Comparison of ENCODE assay signal across 8 mouse cellular contexts in genomic region chr8:123478456-123479218, GRCm38 (mm10). TPM values are rescaled to one million over a fixed set of nuclear protein-coding genes. Genes with fewer than 3 reads are reported as not detected.
DNase-seq lines count a peak whose midpoint lies in the region; ATAC-seq and TF ChIP-seq lines count a peak whose summit lies in the region.

No protein-coding gene starts in this region.

- intact Hi-C loops in gastrocnemius, adult 2 months (cut with DNase I), result no loop called here
- intact Hi-C loops in gastrocnemius, postnatal 36 days (cut with DNase I), result no loop called here

- H3K9ac ChIP-seq in hindbrain, embryonic 15.5 days, result peak overlapping the region; percentile 87
- peak overlapping the region; percentile 92 for H3K9ac ChIP-seq in stomach, embryonic 16.5 days (ENCODE audit: low read length)

- no peak for TF ChIP-seq CTCF in gastrocnemius, adult 2 months (IDR thresholded peaks at IDR 0.05)

- H3K36me3 ChIP-seq in hindbrain, embryonic 15.5 days, result peaks cover 32% of the 10 kb centered on the region
- peaks cover 22% of the 10 kb centered on the region; the same call in 1 of the 2 replicates for H3K36me3 ChIP-seq in macrophage (ENCODE audit: inconsistent target)
- H3K36me3 ChIP-seq in stomach, embryonic 16.5 days (ENCODE audit: control insufficient read depth, insufficient read depth, low read length), result peaks cover 9% of the 10 kb centered on the region; the same call in 1 of the 2 replicates

- peaks cover 39% of the 10 kb centered on the region for H3K79me2 ChIP-seq in macrophage (ENCODE audit: inconsistent target)

- H3K27ac ChIP-seq in gastrocnemius, adult 2 months, result peak overlapping the region; percentile 99
- H3K27ac ChIP-seq in hindbrain, embryonic 15.5 days (replicated peaks), result peak overlapping the region; percentile 99
- H3K27ac ChIP-seq in macrophage, result peak overlapping the region; percentile 66
- H3K27ac ChIP-seq in stomach, embryonic 16.5 days (ENCODE audit: low read length), result peak overlapping the region; percentile 94; the same call in 1 of the 2 replicates

- peak overlapping the region; percentile 85 for H3K4me2 ChIP-seq in hindbrain, embryonic 15.5 days
- H3K4me2 ChIP-seq in stomach, embryonic 16.5 days (ENCODE audit: low read depth, low read length), result peak overlapping the region; percentile 59

- H3K4me1 ChIP-seq in hindbrain, embryonic 15.5 days (replicated peaks), result peaks cover 25% of the 10 kb centered on the region
- peaks cover 16% of the 10 kb centered on the region for H3K4me1 ChIP-seq in stomach, embryonic 16.5 days (ENCODE audit: control insufficient read depth, insufficient read depth, low read length)

- WGBS in hindbrain, embryonic 15.5 days, result 38% methylated on average over 16 of the region's 16 CpGs
- 31% methylated on average over 16 of the region's 16 CpGs for WGBS in macrophage (ENCODE audit: missing documents)
- WGBS in stomach, embryonic 16.5 days, result 37% methylated on average over 16 of the region's 16 CpGs

- ATAC-seq in common myeloid progenitor, adult 5-6 weeks (replicated peaks; ENCODE audit: low read depth, poor library complexity, severe bottlenecking), result peak; percentile 15; the same call in 1 of the 2 replicates
- ATAC-seq in hindbrain, embryonic 15.5 days (ENCODE audit: low FRiP score, low read depth), result no peak
- no peak for ATAC-seq in stomach, embryonic 16.5 days (ENCODE audit: insufficient read depth, low FRiP score)

- peak overlapping the region; percentile 91 for H3K4me3 ChIP-seq in gastrocnemius, adult 2 months
- H3K4me3 ChIP-seq in hindbrain, embryonic 15.5 days, result peak overlapping the region; percentile 90
- H3K4me3 ChIP-seq in macrophage (ENCODE audit: inconsistent target), result peak overlapping the region; percentile 96
- peak overlapping the region; percentile 84 for H3K4me3 ChIP-seq in stomach, embryonic 16.5 days (replicated peaks; ENCODE audit: low read length)

- H3K27me3 ChIP-seq in hindbrain, embryonic 15.5 days, result no peaks in the 10 kb centered on the region
- no peaks in the 10 kb centered on the region for H3K27me3 ChIP-seq in stomach, embryonic 16.5 days (ENCODE audit: control insufficient read depth, insufficient read depth, low read length)

- no peak for DNase-seq in gastrocnemius, adult 2 months
- DNase-seq in gastrocnemius, postnatal 36 days, result no peak
- DNase-seq in CD4-positive, CD25-positive, alpha-beta regulatory T cell, adult 2 months (ENCODE audit: low read depth, low spot score), result peak; percentile 64
- DNase-seq in urinary bladder, postnatal 10 days (ENCODE audit: low spot score), result no peak

- no peaks in the 10 kb centered on the region for H3K9me3 ChIP-seq in hindbrain, embryonic 15.5 days
- no peaks in the 10 kb centered on the region for H3K9me3 ChIP-seq in stomach, embryonic 16.5 days (replicated peaks; ENCODE audit: control insufficient read depth, low read length)

RNA-seq across cellular contexts. Expression of gene Afg3l1, which starts 0.9 kb away (rescaled TPM):
- total RNA-seq in gastrocnemius, adult 2 months (2021), result 10 to 100 TPM; 37.5 to 44.5 TPM
- total RNA-seq in gastrocnemius, postnatal 36 days (2021), result 10 to 100 TPM; 34.6 to 38.2 TPM
- total RNA-seq in common myeloid progenitor, adult 5-6 weeks (2017), result 20.2 and 22.6 TPM in 2 replicates
- 49.9 and 52.9 TPM in 2 replicates for polyA plus RNA-seq in hindbrain, embryonic 15.5 days (2015; fragmentation: Nextera tagmentation; extraction: Ambion mirVana)
- 10 to 100 TPM; 29.2 to 81.4 (median 54.8) TPM for total RNA-seq in macrophage (2018; cell fraction: chromatin; rRNA removed)
- total RNA-seq in macrophage (2018; cell fraction: cytosol; rRNA removed), result 10 to 100 TPM; 18.2 to 27.6 (median 22.6) TPM
- total RNA-seq in macrophage (2018; cell fraction: nucleus; rRNA removed), result 10 to 100 TPM; 20.3 to 52.7 (median 31.9) TPM
- polyA plus RNA-seq in macrophage (2018), result 17.0 to 28.3 TPM (median 19.3 TPM) in 3 replicates
- polyA plus RNA-seq in stomach, embryonic 16.5 days (2015; fragmentation: Nextera tagmentation; extraction: Ambion mirVana), result 47.2 and 52.3 TPM in 2 replicates

RNA-seq across cellular contexts. Expression of gene Dbndd1, which starts 36.6 kb away (rescaled TPM):
- not detected for total RNA-seq in gastrocnemius, adult 2 months (2021)
- not detected for total RNA-seq in gastrocnemius, postnatal 36 days (2021)
- not detected in 2 replicates for total RNA-seq in common myeloid progenitor, adult 5-6 weeks (2017)
- polyA plus RNA-seq in hindbrain, embryonic 15.5 days (2015; fragmentation: Nextera tagmentation; extraction: Ambion mirVana), result 80.1 and 90.3 TPM in 2 replicates
- not detected for total RNA-seq in macrophage (2018; cell fraction: chromatin; rRNA removed)
- not detected for total RNA-seq in macrophage (2018; cell fraction: cytosol; rRNA removed)
- total RNA-seq in macrophage (2018; cell fraction: nucleus; rRNA removed), result not detected
- not detected in 3 replicates for polyA plus RNA-seq in macrophage (2018)
- polyA plus RNA-seq in stomach, embryonic 16.5 days (2015; fragmentation: Nextera tagmentation; extraction: Ambion mirVana), result 3.2 TPM in 2 replicates

RNA-seq across cellular contexts. Expression of gene Gas8, which starts 40.0 kb away (rescaled TPM):
- total RNA-seq in gastrocnemius, adult 2 months (2021), result 1 to 10 TPM; 3.7 to 4.2 TPM
- 1 to 10 TPM; 3.7 to 4.6 TPM for total RNA-seq in gastrocnemius, postnatal 36 days (2021)
- total RNA-seq in common myeloid progenitor, adult 5-6 weeks (2017), result 10.3 and 16.7 TPM in 2 replicates
- polyA plus RNA-seq in hindbrain, embryonic 15.5 days (2015; fragmentation: Nextera tagmentation; extraction: Ambion mirVana), result 39.0 and 43.3 TPM in 2 replicates
- 10 to 100 TPM; 11.1 to 83.6 (median 43.5) TPM for total RNA-seq in macrophage (2018; cell fraction: chromatin; rRNA removed)
- 10 to 100 TPM; 12.4 to 22.9 (median 17.7) TPM for total RNA-seq in macrophage (2018; cell fraction: cytosol; rRNA removed)
- total RNA-seq in macrophage (2018; cell fraction: nucleus; rRNA removed), result 10 to 100 TPM; 11.2 to 37.0 (median 21.0) TPM
- 16.7 to 41.8 TPM (median 18.2 TPM) in 3 replicates for polyA plus RNA-seq in macrophage (2018)
- 24.7 and 25.9 TPM in 2 replicates for polyA plus RNA-seq in stomach, embryonic 16.5 days (2015; fragmentation: Nextera tagmentation; extraction: Ambion mirVana)

RNA-seq across cellular contexts. Expression of gene Def8, which starts 55.3 kb away (rescaled TPM):
- total RNA-seq in gastrocnemius, adult 2 months (2021), result 10 to 100 TPM; 38.5 to 39.1 TPM
- total RNA-seq in gastrocnemius, postnatal 36 days (2021), result 10 to 100 TPM; 35.7 to 40.3 TPM
- 41.3 and 43.9 TPM in 2 replicates for total RNA-seq in common myeloid progenitor, adult 5-6 weeks (2017)
- polyA plus RNA-seq in hindbrain, embryonic 15.5 days (2015; fragmentation: Nextera tagmentation; extraction: Ambion mirVana), result 48.6 and 51.6 TPM in 2 replicates
- 10 to 100 TPM in 17 of 26 experiments, 1 to 10 TPM in 8, under 1 TPM in 1; 0.82 to 54.4 (median 18.3) TPM for total RNA-seq in macrophage (2018; cell fraction: chromatin; rRNA removed)
- total RNA-seq in macrophage (2018; cell fraction: cytosol; rRNA removed), result 10 to 100 TPM in 25 of 26 experiments, 1 to 10 TPM in 1; 9.4 to 44.3 (median 22.2) TPM
- 10 to 100 TPM in 18 of 26 experiments, 1 to 10 TPM in 8; 2.2 to 41.6 (median 17.1) TPM for total RNA-seq in macrophage (2018; cell fraction: nucleus; rRNA removed)
- 10.3 to 15.7 TPM (median 13.9 TPM) in 3 replicates for polyA plus RNA-seq in macrophage (2018)
- polyA plus RNA-seq in stomach, embryonic 16.5 days (2015; fragmentation: Nextera tagmentation; extraction: Ambion mirVana), result 27.0 and 30.5 TPM in 2 replicates
